Mouse (Mus musculus) B cell, adult 2 months (primary cell): ENCODE results near the gene Kitl.

Experiments
- DNase-seq, 2 experiments: peaks; one replicate each; pipeline ENCODE4 v3.0.0; 2022

Kitl gene

DNA sequence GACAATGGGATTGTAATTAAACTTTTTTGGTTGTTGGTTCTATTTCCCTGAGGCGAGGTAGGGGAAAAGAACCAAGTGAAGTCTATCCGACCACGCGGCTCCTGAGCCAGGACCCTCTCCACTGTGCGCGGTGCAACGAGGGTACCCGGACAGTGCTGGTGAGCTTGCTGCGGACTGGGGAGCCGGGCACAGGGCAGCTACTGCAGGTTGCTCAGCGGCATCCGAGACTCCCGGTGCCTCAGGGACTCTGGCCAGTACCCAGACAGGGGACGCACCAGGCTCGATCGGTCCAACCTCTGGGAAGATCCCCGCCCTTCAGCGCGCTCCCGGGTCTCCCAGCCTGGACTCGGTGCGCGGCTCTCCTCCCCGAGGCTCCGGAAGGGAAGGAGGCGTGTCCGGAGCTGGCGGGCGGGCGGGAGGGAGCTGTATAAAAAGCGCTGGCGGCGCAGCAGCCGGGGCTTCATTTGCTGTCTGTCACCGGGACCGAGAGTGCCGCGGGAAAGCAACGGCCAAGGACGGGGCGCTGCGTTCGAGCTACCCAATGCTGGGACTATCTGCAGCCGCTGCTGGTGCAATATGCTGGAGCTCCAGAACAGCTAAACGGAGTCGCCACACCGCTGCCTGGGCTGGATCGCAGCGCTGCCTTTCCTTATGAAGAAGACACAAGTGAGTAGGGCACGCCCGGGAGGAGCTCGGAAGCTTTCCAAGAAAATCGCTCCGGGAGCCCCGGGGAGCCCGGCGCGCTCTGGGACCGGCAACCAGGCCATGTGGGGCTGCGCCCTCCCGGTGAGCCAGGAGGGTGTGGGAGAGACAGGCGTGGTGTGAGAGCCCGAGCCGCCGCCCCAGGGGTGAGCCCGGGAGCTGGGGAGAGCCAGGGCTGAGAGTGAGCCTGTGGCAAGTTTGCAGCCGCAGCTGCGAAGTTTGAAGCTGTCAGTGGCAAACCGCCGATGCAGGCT lies at the start of gene Kitl:
Gene Kitl, plus strand, starts transcription at position 261 of the 956 bp plus-strand sequence.
- DNase-seq = peak in 1 of 2 experiments; percentile 2

- no peak for DNase-seq
Measured at GRCm38 (mm10) chr10:99972866-99973265, 42.6 kb upstream of the Kitl start.

DNA sequence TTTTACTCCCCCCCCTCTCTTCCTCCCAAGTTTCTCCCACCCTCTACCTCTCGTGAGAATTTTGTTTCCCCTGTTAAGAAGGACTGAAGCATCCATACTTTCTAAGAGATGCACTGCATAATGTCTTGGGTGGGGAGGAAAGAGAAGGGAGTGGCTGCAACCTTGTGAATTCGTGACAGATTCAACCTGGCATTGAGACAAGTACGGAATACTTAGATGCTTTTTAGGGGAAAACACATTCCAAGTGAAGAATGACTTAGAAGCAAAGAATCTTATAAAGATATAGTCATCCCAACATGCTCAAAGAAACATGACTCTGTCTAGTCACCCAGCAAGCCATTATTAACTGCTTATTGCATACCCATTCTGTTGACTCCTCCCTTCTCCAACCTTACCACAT lies 35.3 kb upstream of the Kitl start:
- DNase-seq = no peak

DNA sequence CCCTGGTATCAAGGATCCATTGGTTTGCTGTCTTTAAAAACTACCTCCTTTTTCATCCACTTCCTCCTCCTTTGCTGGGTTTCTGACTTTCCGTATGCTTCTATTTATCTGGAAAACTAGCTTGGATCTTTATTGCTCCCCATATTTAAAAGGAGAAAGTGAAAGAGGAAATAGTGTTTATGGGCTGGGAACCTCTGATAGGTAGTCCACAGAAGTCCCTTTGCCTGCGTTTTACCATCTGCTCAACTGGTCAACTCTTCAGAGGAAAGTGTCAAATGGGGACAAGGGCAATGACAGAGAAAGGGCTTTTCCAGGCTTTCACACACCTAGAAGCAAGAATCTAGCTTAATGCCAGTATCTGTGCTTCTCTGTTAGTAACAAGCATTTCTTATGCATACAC lies 34.5 kb upstream of the Kitl start:
- no peak for DNase-seq

DNA sequence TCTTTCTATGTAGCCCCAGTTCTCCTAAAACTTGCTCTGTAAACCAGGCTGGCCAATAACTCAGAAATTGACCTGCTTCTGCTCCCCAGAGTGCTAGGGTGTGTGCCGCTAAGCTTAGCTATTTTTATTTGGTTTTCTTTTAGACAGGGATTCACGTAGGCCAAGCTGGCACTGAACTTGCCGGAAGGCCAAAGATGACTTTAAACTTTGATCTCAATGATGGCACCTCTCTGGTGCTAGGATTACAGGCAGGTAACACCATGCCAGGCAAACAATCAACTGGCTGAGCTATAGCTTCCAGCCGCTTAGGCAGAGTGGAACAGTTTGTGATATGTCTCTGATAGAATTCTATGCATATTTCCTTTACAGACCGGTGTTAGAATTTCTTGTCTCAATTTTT lies 33.5 kb upstream of the Kitl start:
- DNase-seq = no peak

- DNase-seq = peak in 1 of 2 experiments; percentile 1
Measured at GRCm38 (mm10) chr10:99986745-99987144, 28.7 kb upstream of the Kitl start.

- no peak for DNase-seq
Measured at GRCm38 (mm10) chr10:99989758-99990157, 25.7 kb upstream of the Kitl start.

DNA sequence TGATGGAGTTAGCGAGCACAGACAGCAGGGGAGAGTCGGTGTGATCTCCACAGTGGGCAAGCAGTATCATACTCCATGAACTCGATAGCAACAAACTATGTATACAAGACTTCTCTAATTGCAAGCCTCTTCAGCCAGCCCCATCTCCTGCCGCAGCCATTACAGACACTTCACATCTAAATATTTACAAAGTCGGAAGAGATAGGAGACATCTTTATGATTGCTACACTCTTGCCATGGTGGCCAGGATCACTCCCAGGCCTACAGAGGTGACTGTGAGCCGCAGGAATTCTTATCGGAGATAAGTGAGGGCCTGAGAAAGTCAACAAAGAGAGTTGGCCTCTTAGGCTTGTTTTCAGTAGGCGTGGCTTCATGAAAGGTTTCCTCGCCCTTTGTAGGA lies 23.3 kb upstream of the Kitl start:
- no peak for DNase-seq

DNA sequence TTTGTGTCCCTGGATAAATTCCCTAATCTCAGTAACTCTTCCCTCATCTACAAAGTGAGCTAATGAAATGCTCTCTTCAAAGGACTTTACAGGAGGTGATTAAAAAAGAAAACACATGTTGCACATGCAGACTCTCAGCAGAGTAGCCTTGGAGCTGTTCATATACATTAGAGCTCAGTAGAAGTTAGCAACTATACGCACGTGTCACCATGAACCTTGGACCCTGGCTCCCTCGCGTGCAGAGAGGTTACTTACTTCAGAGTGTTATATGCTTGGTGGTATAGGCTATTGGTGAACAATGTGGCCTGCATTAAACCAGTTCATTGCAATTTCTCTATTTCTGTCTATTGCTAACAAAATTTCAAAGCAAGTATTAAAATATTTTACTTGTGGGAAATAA lies 14.0 kb upstream of the Kitl start:
- DNase-seq = no peak

DNA sequence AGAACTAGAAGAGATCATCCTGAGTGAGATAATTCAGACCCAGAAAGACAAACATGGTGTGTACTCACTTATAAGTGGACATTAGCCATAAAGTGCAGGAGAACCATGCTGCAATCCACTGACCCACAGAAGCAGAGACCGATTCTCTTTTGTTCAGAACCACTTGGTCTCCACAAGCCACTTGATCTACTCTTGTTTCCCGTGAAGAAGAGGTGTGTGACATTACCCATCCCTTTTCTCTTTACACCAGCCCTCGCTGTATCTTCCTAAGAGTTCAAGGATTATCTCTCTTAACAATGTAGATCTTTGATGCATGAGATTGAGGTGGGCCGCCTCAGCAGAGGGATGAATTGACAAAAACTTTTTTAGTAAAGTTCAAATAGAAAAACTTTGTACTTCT lies 11.6 kb upstream of the Kitl start:
- DNase-seq = no peak

DNA sequence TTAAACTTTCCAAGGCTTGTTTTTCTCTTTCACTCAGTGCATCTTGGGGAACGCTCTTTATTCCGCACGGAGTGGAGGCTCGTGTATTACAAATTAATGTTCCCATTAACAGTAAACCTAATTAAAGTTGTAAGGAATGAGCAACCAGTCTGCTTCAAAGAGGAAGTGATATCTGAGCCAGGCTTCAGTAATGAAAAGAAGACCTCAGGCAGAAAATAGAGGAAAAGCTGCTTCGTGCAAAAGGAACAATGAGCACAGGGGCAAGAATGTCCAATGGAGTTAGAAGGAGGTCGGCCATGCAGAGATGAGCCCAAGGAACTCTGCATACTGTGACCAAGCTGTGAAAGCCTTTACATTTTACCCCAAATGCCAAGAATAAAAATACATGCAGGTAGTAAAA lies 5.7 kb upstream of the Kitl start:
- DNase-seq = no peak

- no peak for DNase-seq
Measured at GRCm38 (mm10) chr10:100010291-100010690, 5.1 kb upstream of the Kitl start.

- DNase-seq = no peak
Measured at GRCm38 (mm10) chr10:100014096-100014495, 1.3 kb upstream of the Kitl start.

DNA sequence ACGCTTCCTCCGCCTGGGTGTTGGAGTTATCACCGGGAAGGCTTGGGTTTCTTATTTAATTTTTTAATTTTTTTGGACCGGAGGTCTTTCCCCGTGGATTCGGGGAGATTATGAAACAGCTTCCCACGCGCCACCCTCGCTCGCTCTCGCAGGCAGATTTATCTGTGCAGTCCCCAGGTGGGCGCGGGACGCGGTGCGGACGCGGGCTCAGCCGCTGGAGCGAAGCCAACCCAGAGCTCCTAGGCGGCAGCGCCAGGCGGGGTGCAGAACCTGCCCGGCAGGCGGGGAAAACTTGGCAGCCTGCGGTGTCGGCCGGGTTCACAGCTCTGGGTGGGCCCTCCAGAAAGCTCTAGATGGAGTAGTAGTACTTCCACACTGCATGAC lies 888 bp downstream of the Kitl start:
- peak; percentile 1 to 5 for DNase-seq

- no peak for DNase-seq
Measured at GRCm38 (mm10) chr10:100016941-100017770, 1.7 kb downstream of the Kitl start.

DNA sequence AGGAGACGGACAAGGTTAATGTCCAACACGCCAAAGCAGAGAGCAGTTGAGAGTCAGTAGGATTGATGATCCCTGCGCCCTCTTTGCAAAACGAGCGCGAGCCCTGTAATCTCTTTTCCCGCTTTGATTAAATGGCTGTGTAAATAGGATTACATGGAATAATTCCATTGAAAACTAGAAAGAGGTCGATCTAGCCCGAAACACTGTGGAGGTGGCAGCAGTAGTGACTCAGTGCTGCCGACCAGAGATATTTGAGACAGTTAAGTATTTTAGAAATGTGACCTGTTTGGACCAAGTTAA lies 2.3 kb downstream of the Kitl start:
- no peak for DNase-seq

GRCm38 (mm10) chr10:100018493-100018892 lies 3.1 kb downstream of the Kitl start:
- DNase-seq = no peak

DNA sequence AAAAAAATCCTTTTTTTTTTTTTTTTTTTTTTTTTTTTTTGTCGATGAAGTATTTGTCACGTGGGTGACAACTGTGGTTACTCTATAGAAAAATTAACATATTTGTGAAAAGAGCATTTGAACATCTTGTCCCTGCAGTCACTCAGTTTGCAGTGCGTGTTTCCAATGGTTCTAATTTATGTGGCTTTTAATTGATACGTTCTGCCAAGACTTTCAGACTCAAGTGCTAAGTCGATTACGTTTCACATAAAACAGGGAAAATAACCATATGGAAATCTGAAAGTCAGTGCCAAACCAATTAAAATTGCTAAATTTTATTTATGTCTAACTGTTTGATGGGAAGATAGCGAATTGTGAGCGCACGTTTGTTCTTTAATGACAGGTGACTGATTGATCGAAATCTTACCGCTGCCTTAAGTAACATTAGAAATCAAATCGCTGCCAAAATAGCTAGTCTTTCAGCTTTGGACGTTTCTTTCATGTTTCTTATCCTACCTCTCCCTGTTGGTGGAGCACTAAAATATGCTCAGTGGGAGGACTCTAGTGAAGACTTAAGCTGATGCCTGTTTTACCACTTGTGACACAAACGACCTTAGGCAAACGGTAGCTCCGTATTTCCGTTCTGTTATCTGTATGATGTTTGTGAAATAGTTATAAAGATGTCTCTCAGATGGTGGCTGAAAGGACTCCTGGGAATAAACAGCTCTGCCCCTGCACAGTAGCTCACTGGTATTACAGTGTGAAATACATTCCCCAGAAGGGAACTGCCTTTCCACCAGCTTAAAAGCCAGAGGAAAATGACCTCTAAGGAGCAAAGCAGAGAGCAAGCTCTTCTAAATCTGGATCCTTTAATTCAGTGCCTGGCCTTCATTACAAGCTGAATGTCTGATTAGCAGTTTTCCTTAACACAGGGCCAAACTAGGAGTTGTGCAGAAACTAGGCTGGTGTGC lies 4.1 kb downstream of the Kitl start:
- DNase-seq = no peak

DNA sequence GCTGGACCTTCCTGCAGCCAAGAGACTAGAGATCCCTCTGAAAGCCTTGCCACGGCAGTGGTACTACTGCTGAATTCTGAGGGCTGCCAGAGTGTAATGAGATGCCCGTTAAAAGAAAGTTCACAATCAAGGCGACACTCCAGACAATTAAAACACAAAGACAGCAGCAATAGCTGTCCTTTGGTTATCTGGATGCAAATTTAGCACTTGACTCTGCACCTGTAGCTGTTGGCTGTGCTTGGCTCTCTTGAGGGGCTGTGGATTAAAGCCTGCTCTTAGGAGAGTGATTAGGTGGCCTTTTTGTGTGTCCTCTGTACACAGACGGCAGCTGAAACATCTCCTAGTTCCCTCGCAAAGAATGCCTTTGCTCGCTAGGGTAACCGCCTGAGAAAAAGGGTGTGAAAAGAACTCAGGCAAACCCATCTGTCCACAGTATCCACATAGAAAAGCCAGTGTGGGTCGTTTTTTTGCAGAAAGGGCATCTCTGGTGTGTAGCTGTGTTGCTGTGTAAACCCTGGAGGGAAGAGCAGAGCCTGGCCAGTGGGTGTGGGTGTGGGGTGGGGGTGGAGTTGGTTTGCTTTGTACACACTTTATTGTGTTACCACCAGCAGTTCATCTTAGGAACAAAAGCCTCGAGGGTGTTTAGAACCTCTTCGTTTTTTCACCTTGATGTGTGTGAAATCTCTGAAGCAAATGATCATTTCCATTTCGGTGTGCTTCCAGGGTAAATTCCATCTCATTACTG lies 6.8 kb downstream of the Kitl start:
- no peak for DNase-seq

DNA sequence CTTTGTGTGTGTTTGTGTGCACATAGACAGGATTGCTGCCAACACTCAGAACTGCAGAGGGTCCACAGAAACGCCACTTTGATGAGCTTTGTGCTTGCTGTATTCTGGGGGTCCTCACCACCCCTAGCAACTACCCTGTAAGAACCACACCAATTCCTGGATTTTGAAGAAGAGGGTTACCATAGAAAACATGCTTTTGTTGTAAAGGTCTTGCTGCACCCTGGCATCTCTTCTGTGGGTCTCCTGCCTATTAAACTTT lies 7.3 kb downstream of the Kitl start:
- DNase-seq = no peak

DNA sequence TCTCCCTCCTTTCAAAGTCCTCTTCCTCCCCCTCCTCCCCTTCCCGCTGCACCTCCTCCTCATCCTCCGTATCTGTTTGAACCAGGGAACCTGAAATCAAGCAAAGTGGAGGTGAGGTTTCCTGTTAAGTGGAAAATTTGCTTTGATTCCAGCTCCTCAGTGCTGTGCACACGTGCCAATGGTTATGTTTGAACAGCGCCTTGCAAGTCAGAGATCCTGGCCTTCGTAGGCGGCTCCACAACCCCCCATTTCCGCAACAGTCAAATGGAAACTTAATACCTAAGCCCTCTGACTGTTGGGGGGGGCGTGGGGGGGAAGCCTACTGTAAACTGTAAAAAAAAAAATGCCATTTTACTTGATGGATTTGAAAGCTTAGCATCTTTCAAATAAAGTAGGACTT lies 10.2 kb downstream of the Kitl start:
- no peak for DNase-seq

- DNase-seq = no peak
Measured at GRCm38 (mm10) chr10:100026778-100027177, 11.3 kb downstream of the Kitl start.

- no peak for DNase-seq
Measured at GRCm38 (mm10) chr10:100030385-100030784, 15.0 kb downstream of the Kitl start.
